Mouse (Mus musculus) embryonic fibroblast, embryonic 13.5 days (primary cell): ENCODE measurements around the gene Kera. TPM values are rescaled to one million over a fixed set of nuclear protein-coding genes. Genes with fewer than 3 reads are reported as not detected.

Experiments
- H3K27ac ChIP-seq: 2 replicates; pipeline ENCODE4 v1.5.1; 2012; ENCODE audit warnings: low read length, control low read depth, inconsistent platforms; ENCODE audit not compliant: insufficient read depth
- H3K4me1 ChIP-seq: 2 replicates; pipeline ENCODE4 v1.6.1; 2011; ENCODE audit warnings: low read length; ENCODE audit not compliant: control insufficient read depth, insufficient read depth
- H3K4me3 ChIP-seq: 2 replicates; pipeline ENCODE4 v1.5.1; 2011; ENCODE audit warnings: mild to moderate bottlenecking, control low read depth, low read length; ENCODE audit not compliant: insufficient read depth
- CTCF ChIP-seq: IDR thresholded peaks from 2 replicates; pipeline ENCODE4 v1.5.1; 2011; ENCODE audit warnings: mild to moderate bottlenecking, control low read depth, low read length, moderate library complexity, borderline replicate concordance; ENCODE audit not compliant: insufficient read depth
- POLR2A ChIP-seq: IDR thresholded peaks from 2 replicates; pipeline ENCODE4 v1.6.1; 2011; ENCODE audit warnings: low read depth, mild to moderate bottlenecking, control low read depth, low read length, moderate library complexity
- polyA plus RNA-seq: library from polyadenylated mRNA; stranded (reverse); fragments of >200 nt; gene quantifications from 2 replicates; pipeline ENCODE4 v1.2.4, GENCODE M21; 2011; ENCODE audit warnings: low read depth; ENCODE audit not compliant: missing spikeins, insufficient read length

Kera gene
- polyA plus RNA-seq, 1 experiment: 0.30 TPM

GRCm38 (mm10) chr10:97659489-97659888 lies 52.8 kb downstream of the Kera start:
- TF ChIP-seq CTCF: no peak
- no peak for TF ChIP-seq POLR2A
- Histone ChIP-seq H3K27ac (no peak overlapping the region), H3K4me3 (no peak overlapping the region), H3K4me1 (no peaks in the 10 kb centered on the region)

Other genes with a start within 250 kb of the Kera start
- 51.0 and 172 TPM in 2 replicates for gene Dcn, start 127.3 kb upstream of the Kera start, polyA plus RNA-seq
- gene Lum, start 41.8 kb upstream of the Kera start, polyA plus RNA-seq: 24.9 and 156 TPM in 2 replicates
- 0.49 TPM in 1 of 2 replicates, not detected in the other for gene Epyc, start 37.2 kb downstream of the Kera start, polyA plus RNA-seq
- not detected in 2 replicates for gene Ccer1, start 86.2 kb downstream of the Kera start, polyA plus RNA-seq
- gene C030005K15Rik, start 119.9 kb downstream of the Kera start, polyA plus RNA-seq: not detected in 2 replicates